Comparison of ENCODE assay signal across 8 mouse cellular contexts in genomic region chr13:53109560-53110248, GRCm38 (mm10).
DNase-seq lines count a peak whose midpoint lies in the region; ATAC-seq lines count a peak whose summit lies in the region.

No protein-coding gene starts in this region.

- intact Hi-C loops in left cerebral cortex, postnatal 14 days (cut with DNase I): loop anchor here (2.0 kb wide), 1 partner anchor 247 kb away; no protein-coding TSS in a partner anchor

- H3K27ac ChIP-seq in intestine, embryonic 16.5 days (ENCODE audit: low read length): no peak overlapping the region
- no peak overlapping the region for H3K27ac ChIP-seq in midbrain, embryonic 11.5 days (ENCODE audit: low read depth, low read length)

- H3K9ac ChIP-seq in intestine, embryonic 16.5 days (ENCODE audit: low read depth, low read length): no peak overlapping the region
- H3K9ac ChIP-seq in midbrain, embryonic 11.5 days (ENCODE audit: low read length): peak overlapping the region; percentile 37; the same call in 1 of the 2 replicates

- H3K4me2 ChIP-seq in intestine, embryonic 16.5 days (ENCODE audit: low read depth, low read length): no peak overlapping the region
- H3K4me2 ChIP-seq in midbrain, embryonic 11.5 days: peak overlapping the region; percentile 31

- DNase-seq in adrenal gland, adult 8-10 months: peak; percentile 77
- peak; percentile 93 for DNase-seq in embryo, embryonic 9.5 days (ENCODE audit: extremely low spot score)
- DNase-seq in left cerebral cortex, postnatal 14 days (ENCODE audit: low spot score in 2 of 2): peak; percentile 97
- peak; percentile 99 for DNase-seq in midbrain, embryonic 11.5 days (ENCODE audit: low spot score, missing footprints)
- DNase-seq in right cerebral cortex, postnatal 4 days: peak; percentile 99
- DNase-seq in urinary bladder, postnatal 4 days (ENCODE audit: low spot score in 2 of 2): peak; percentile 88 to 94

- no peaks in the 10 kb centered on the region for H3K27me3 ChIP-seq in intestine, embryonic 16.5 days (replicated peaks; ENCODE audit: control insufficient read depth, insufficient read depth, low read length)
- no peaks in the 10 kb centered on the region for H3K27me3 ChIP-seq in midbrain, embryonic 11.5 days (ENCODE audit: control insufficient read depth, insufficient read depth, low read length)

- peaks cover 3% of the 10 kb centered on the region; the same call in 1 of the 2 replicates for H3K4me1 ChIP-seq in intestine, embryonic 16.5 days (ENCODE audit: control insufficient read depth, insufficient read depth, low read length)
- no peaks in the 10 kb centered on the region for H3K4me1 ChIP-seq in midbrain, embryonic 11.5 days (ENCODE audit: control insufficient read depth, insufficient read depth, low read length)

- WGBS in intestine, embryonic 16.5 days: 21% methylated on average over 17 of the region's 17 CpGs
- WGBS in midbrain, embryonic 11.5 days: 24% methylated on average over 17 of the region's 17 CpGs

- peak; percentile 95 for ATAC-seq in granulocyte monocyte progenitor cell, adult 5-6 weeks (replicated peaks; ENCODE audit: poor library complexity, severe bottlenecking)
- peak; percentile 79 for ATAC-seq in intestine, embryonic 16.5 days
- ATAC-seq in midbrain, embryonic 11.5 days (ENCODE audit: low FRiP score): peak; percentile 90

- no peaks in the 10 kb centered on the region for H3K9me3 ChIP-seq in intestine, embryonic 16.5 days (ENCODE audit: control insufficient read depth, low read length)
- no peaks in the 10 kb centered on the region for H3K9me3 ChIP-seq in midbrain, embryonic 11.5 days (ENCODE audit: control insufficient read depth, low read length)

- H3K36me3 ChIP-seq in intestine, embryonic 16.5 days (ENCODE audit: control insufficient read depth, insufficient read depth, low read length): peaks cover 6% of the 10 kb centered on the region
- H3K36me3 ChIP-seq in midbrain, embryonic 11.5 days (ENCODE audit: control insufficient read depth, insufficient read depth, low read length): no peaks in the 10 kb centered on the region; the same call in 1 of the 2 replicates

- no peak overlapping the region for H3K4me3 ChIP-seq in intestine, embryonic 16.5 days (ENCODE audit: low read length)
- no peak overlapping the region; the same call in 1 of the 2 replicates for H3K4me3 ChIP-seq in midbrain, embryonic 11.5 days (ENCODE audit: low read depth, low read length)
